Mouse (Mus musculus) thymus, adult 18-20 months (tissue): ENCODE data around the gene Lamc3.

Experiments
- DNase-seq, 2 experiments: peaks; one replicate each; pipeline ENCODE4 v3.0.0; 2022; ENCODE audit warnings: mixed read lengths in 2 of 2

The Lamc3 gene

GRCm38 (mm10) chr2:31887030-31887429 lies at the start of gene Lamc3:
Gene Lamc3 (plus strand): TSS chr2:31887291.
- no peak for DNase-seq

GRCm38 (mm10) chr2:31838868-31839267 lies 48.2 kb upstream of the Lamc3 start:
- DNase-seq: no peak

DNA sequence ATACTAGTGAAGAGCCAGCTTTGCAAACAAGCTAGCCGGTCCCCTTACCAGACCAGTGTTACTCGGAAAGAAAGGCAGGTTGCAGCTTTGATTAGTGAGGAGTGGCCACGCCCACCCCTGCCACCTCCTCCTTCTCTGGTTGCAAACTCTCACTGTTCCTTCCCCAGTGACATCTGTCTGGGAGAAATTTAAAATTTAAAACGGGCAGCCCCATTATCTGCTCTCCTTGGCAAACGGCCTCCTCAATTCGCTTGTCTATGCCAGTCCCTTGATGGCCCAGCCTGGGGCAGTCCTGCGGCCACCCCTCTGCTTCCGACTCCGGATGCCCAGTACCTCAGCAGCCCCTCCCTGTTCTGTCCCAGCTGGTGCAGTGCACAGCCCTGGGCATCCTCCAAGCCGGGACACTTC lies 42.4 kb upstream of the Lamc3 start:
- no peak for DNase-seq

DNA sequence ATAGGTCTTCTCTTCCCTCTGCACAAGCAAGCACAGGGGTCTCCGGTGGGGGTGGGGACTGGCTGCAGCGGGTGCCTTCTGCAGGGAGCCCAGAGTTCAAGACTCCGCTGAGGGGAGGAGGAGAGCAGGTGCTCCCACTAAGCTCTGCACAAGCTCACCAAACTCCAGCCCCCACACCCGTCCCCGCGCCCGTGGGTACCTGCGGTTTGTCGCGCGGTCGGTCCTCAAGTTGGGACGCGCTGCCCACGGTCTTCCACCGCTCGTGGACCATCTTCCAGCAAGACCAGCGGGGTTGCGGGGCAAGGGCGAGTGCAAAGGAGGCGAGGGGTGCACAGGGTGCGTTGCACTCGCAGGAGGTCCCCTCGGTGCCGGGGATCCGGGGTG lies 41.6 kb upstream of the Lamc3 start:
- no peak for DNase-seq

GRCm38 (mm10) chr2:31845896-31846691 lies 41.0 kb upstream of the Lamc3 start, which contains the start of gene Fibcd1:
Gene Fibcd1 (minus strand): TSS chr2:31846005.
- no peak for DNase-seq

DNA sequence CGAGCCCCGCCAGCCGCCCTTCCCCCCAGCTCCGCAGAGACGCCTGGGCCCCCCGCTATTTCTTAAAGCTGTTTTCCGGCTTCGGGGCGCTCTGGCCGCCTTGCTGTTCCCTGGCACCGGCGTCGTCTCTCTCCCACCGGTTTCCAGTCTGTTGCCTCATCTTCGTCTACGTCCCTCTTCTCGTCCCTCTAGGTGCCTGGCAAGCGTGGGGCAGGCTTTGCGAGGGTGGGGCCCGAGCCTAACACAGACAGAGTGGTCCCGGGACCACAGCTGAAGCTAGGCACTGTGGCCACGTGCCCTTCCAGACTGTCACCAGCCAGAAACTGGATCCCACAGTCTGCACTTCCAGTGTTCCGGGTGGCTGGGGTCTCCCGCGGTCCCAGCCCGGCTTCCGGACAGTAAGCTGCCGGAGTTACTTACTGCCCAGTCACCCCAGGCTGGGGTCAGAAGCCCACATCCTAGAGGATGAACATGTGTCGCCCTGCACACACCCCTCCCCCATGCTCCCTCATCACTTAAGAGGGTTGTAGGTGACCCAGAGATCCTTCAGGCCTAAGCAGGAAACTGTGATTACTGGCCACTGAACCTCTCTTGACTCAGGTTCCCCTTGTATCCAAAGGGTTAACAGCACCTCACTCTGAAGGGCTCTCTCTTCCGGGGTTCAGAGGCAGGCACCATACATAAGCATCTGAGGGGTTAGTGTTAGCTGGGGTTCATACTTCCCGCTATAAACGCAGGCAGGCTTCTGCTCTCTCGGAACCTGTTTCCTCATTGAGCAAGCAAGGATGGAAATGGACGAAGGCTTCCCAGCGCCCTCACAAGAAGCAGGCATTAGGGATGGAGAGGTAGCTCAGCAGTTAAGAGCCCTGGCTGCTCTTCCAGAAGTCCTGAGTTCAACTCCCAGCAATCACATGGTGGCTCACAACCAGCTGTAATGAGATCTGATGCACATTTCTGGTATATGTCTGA lies 40.1 kb upstream of the Lamc3 start:
- no peak for DNase-seq

DNA sequence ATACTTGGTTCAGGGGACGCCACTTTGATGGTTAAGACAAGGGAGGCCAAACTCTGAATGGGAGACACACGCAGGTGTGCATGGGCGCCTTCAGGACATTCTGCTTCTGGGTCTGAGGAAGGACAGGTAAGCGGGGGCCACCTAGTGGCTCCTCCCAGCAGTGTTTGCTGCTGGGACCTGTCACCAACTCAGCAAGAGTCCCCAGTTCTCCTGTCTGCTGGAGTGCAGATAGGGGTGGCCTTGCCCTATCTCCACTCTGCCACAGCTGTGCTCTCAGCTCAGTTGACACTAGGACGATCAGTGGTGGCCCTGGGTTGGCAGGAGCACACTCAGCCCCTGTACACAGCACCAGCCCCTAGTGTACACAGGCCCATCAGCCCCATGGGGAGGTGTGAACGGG lies 39.2 kb upstream of the Lamc3 start:
- DNase-seq: peak in 1 of 2 experiments; percentile 34

- no peak for DNase-seq
These were observed 37.0 kb upstream of the Lamc3 start for GRCm38 (mm10) chr2:31850141-31850540.

DNA sequence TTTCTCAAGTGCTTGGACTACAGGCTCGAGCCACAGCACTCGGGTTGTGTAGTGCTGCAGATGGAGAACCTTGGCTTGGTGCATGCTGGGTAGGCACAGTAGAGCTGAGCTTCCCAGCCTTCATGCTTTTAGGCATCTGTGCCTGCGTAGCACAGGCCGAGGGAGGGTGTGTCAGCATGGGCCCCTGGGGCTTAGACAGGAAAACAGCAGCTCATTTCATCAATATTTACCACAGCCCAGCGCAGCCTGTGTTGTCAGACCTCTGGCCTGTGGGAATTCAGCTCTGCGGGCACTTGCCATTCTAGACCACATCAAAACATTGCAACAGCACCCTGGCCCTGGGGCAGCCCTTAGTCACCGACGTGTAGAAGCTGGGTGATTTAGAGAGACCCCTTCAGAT lies 31.1 kb upstream of the Lamc3 start:
- no peak for DNase-seq

DNA sequence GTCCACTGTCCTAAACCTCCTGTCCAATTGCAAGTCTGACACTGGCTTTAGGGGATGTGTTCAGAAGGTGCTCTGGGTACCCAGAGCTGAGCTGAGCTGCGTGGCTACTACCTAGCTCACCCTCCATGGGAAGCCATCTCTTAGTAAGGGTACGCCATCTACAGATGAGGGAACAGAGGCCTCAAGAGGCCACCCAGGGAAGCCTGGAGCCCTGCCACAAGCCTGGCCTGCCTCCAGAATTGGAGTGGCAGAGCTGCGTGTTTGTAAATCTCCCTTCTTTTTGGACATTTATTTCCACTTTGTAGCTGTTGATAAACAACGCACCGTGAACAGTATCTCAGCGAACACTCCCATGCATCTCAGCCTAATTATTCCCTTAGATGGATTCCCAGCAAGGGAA lies 29.9 kb upstream of the Lamc3 start:
- no peak for DNase-seq

GRCm38 (mm10) chr2:31858500-31858899 lies 28.6 kb upstream of the Lamc3 start:
- no peak for DNase-seq

DNA sequence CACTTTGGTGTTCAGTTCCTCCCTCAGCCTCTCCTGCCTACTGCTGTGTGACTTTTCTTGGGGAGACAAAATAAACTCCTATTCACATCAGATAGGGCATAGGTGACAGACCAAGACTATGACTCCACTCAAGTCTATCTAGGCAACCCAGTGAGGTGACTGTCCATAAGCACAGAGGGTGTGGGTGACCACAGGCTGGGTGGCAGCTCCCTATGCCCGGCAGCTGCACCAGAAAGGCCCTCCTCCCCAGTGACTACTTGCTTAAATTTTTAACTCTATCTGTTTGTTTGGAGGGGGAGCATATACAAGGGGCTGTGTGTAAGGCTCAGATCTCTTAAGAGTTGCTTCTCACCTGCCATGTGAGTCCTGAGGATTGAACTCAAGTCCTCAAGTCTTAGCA lies 24.2 kb upstream of the Lamc3 start:
- no peak for DNase-seq

GRCm38 (mm10) chr2:31863766-31864165 lies 23.3 kb upstream of the Lamc3 start:
- DNase-seq: no peak

DNA sequence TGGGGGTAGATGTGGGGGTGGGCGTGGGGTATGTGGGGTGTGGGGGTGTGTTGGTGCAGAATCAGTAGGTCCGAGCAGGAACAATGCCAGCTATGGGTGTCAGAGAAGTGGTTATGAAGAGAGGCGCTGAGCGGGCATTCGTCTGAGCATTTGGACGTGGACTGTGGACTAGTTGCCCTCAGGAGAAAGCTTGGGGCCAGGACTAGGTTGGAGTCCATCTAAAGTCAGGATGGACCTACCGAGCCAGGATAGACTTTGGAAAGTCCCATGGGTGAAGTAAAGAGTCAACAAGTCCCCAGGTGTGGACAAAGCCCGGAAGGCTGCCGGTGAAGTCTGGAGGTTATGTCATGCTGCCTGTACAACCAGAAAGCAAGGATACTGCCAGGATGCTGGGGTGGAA lies 22.2 kb upstream of the Lamc3 start:
- DNase-seq: no peak

DNA sequence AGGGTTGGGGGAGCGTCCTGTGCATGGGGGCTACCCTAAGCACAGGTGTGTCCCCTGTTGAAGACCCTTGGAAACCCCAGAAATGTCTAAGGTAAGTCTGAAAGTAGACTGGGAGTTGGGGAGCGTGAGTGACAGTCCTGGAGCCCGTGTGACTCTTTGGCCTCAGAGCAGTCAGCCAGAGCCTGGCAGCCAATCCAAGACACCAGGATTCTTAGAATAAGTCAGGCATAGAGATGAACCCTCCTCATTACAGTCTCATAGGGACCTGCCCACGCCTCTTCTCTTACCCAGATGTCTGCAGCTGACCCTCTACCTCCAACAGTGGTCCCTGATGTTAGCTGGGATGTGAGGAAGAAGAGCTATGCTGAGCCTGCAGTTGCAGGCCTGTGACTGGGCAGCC lies 21.8 kb upstream of the Lamc3 start:
- DNase-seq: no peak

- DNase-seq: no peak
These were observed 21.3 kb upstream of the Lamc3 start for GRCm38 (mm10) chr2:31865794-31866193.

- DNase-seq: no peak
These were observed 19.1 kb upstream of the Lamc3 start for GRCm38 (mm10) chr2:31867773-31868537.

DNA sequence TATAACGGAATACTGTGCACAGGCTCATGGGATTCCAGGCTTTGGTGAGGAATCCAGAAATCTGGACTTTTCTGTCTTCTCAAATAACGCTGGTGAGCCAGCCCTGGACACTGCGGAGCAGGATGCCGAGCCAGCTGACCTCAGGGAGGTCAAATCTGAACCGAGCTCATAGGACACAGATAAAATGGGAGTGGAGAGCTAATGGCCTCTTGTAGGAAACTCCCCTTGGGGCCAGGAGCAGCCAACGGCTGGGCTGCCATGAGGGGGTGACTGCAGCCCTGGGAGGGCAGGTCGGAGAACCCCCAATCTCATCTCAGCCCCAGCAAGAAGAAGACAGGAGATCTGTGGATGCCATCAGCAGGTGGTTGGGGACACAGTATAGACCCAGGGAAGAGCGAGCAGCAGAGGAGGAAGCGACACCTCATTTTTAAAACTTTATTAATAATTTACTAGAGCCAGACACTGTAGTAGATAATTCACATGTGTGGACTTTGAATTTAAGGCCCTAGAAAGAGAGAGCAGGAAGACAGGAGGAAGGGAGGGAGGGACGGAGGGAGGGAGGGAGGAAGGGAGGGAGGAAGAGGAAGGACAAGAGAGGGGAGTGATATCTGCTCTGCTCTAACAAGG lies 18.4 kb upstream of the Lamc3 start:
- no peak for DNase-seq

DNA sequence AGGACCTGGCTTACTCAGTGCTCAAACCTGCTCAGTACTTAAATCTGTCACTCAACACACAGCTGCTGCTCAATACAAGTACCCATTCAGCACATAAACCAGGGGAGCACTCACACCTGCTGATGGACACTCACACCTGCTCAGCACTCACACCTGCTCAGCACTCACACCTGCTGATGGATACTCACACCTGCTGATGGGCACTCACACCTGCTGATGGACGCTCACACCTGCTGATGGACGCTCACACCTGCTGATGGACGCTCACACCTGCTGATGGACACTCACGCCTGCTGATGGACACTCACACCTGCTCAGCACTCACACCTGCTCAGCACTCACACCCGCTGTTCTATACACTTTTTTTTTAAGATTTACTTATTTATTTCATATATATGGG lies 17.4 kb upstream of the Lamc3 start:
- DNase-seq: no peak

DNA sequence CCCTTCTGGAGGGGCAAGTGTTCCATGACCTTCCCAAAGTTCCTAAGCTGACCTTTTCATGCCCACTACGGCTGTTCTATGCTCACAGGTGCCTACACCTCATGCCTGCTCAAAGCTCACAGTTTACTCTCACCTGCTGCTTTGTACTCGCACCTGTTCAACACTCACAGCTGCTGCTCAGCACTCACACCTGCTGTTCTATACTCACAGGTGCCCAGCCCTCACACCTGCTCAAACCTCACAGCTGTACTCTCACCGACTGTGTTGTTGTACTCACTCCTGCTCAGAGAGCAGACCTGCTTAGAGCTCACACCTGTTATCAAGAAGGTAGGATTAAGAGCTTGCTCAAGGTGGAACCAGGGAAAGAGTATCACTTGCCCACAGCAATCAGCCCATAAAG lies 16.4 kb upstream of the Lamc3 start:
- DNase-seq: no peak

DNA sequence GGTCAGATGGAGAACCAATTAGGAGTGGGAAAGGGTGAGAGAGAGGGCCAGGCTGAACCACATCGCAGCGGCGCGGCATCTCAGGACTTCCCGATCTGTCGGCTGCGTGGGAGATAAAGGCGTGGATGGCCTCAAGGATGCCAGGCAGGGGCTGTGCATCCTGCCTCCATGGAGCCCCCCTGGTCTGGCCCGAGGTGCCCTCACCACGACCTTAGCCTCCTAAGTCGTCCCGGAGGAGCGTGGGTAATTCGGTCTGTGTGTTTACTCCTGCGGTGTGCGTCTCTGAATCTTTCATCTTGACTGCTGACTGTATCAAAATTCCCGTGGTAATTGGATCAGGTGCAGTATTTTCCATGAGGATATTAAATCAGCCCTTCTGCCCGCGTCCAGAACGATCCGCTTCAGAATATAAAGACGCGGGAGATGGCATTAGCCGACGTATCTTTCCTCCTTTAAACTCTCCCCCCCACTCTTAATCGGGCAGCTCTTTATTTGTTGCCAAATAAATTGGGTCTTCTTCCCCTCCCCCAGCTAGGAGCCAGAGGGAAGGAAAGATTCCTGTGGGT lies 12.7 kb upstream of the Lamc3 start:
- DNase-seq: no peak

DNA sequence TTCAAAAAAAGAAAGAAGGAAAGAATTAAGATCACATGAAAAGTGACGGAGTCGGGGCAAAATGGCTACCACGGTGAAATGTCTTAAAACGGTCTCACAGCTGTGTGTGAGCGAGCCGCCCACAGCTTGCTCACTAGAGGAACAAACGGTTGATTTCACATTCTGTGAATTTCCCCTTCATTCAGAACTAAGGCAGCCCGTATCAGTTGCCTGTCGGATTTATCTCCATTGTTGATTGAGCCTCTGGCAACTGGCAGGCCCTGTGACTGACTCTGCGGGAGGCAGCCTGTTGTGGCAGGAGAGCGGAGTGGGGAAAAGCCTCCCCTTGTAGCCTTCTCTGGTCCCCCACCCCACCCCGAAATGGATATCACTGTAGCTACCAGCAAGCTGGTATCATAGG lies 10.6 kb upstream of the Lamc3 start:
- DNase-seq: no peak
